Mouse (Mus musculus) spleen, postnatal 36 days (tissue): ENCODE measurements around the gene Trpm2.
"Not testable (repeated sequence)": the region's sequence is repeated elsewhere in the genome, so short reads cannot be mapped to it uniquely, and the experiment has no call there.

Experiments
- DNase-seq, 2 experiments: peaks; one replicate each; pipeline ENCODE4 v3.0.0; 2022; ENCODE audit warnings: low spot score in 2 of 2, mixed read lengths in 1 of 2

Trpm2 gene

DNA sequence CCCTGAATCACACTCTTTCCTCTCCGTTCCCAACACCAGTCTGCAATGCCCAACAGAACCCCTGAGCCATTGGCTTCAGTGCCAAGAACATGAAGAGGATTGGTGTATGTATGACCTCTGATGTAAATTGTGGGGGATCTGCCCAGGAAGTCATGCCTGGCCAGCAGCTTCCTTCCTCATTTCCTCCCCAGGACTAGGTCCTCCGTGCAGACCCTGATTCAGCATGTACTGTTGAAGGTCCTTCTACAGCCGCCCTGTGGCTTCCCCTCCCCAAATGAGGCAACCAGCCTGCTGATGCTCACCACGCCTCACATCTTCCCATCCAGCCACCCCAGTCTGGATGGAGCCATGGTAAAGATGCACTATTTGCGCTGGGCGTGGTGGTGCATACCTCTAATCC is at the start of gene Trpm2:
TSS of gene Trpm2 (minus strand) at position 83 of the 400 bp plus-strand sequence.
- peak; percentile 64 to 68 for DNase-seq

DNA sequence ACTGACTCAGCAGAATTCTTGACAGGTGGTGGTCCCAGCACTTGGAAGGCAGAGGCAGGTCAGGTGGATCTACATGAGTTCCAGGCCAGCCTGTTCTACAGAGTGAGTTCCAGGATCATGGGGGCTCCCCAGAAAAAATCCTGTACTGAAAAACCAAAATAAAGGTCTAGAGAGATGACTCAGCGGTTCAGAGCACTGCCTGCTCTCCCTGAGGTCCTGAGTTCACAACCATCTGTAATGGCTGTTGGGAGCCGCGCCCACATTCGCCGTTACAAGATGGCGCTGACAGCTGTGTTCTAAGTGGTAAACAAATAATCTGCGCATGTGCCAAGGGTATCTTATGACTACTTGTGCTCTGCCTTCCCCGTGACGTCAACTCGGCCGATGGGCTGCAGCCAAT is 49.6 kb upstream of the Trpm2 start:
- not testable (repeated sequence) for DNase-seq

DNA sequence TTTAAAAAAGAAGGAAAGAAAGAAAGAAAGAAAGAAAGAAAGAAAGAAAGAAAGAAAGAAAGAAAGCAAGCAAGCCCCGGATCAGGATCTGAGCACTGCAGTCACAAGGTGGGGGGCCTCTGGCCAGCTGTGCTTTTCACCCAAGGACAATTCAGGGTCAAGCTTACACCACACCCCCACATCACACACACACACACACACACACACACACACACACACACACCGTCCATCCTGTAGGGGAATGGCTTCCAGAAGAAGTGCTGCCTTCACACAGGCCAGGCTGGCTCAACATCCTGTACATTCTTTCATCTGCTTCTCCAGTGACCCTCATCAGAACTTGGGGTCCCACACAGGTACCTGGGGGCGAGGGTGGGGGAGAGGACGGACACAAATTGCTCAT is 48.9 kb upstream of the Trpm2 start:
- no peak for DNase-seq

DNA sequence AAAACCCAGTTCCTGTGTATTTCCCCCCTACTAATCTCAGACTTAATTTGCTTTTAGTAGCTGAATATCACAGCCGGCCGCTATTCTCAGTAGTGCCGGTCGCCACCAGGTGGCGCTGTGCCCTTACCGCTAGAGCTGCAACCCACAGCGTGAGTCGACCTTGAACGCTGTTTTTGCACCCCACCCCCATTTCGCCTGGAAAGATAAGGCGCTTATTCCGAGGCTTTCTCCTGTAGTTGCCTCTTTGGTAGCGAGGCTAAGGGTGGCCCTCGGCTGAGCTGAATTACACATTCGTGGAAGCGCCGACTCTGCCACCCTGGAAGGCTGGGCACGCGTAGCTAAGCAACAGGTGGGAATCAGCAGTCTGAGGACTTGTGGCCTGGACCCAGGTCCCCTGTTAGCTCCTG is 48.4 kb upstream of the Trpm2 start:
- peak; percentile 60 to 70 for DNase-seq

DNA sequence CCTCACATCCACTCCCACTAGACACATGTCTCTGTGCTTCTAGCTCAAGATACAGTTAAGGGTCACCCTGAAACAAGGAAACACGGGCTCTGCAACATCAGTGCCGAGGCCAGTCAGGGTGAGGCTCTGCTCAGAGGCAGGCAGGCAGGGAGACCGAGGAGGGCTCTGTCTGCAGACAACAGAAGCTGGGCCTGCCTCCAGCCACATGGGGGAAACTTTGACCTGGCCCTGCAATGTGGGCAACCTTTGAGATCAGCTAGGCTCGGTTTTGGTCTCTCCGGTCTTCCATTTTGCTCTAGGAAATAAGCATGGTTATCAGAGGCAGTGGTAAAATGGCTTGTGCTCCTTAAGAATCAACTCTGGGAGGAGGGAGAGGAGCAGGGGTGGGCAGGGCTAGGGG is 46.0 kb upstream of the Trpm2 start:
- no peak for DNase-seq

DNA sequence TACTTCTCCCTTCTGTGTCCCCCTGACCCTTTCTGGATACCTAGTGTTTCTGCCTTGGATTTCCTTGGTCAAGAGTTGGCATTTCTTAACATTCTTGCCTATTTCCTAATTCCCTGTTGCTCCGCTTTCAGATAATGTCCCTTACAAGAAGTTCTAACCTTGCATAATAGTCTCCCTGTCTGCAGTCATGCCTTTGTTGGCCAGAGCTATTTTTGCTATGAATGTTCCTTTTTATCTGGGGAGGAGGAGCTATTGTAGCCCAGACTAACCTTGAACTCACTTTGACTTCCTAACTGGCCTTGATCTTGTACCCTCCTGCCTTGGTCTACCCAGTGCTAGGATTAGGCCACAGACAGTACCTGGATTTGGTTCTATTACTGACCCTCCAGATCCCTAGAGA is 45.1 kb upstream of the Trpm2 start:
- DNase-seq, result no peak

DNA sequence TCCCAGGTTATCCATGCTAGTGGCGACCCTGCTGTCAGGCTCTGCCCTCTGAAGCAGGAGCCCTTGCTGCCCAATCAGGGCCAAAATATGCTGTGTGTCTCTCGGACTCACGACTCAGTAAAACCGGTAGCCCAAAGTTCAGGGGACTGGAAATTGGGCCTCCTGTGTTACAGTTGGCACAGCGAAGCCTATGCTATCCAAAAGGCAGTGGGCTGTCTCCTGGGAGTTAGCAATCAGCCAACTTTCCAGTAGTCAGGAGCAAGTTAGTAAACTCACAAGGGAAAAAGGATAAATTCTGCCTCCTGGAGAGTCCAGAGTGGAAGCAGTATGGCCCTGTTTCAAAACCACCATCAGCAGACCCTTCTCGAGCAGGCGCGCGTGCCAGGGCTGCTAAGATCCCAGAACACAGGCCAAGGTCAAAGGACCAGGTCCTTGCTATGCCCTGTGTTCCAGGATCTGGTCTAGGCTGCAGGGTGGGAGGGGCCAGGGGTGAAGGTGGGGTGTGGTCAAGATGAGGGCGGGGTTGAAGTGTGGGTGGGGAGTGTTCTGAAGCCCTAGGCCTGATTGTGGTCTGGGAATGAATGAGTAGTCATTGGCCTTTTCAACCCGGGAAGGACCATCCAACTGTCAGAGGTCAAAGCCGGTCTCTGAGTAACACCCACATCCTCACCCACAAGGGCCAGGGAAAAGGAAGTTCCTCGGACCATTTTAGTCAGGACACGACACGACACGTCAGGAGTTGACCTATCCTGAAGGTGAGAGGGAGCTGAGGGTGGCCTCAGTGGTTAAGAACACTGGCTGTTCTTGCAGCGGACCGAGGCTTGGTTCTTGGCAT is 42.5 kb upstream of the Trpm2 start:
- DNase-seq, result no peak

DNA sequence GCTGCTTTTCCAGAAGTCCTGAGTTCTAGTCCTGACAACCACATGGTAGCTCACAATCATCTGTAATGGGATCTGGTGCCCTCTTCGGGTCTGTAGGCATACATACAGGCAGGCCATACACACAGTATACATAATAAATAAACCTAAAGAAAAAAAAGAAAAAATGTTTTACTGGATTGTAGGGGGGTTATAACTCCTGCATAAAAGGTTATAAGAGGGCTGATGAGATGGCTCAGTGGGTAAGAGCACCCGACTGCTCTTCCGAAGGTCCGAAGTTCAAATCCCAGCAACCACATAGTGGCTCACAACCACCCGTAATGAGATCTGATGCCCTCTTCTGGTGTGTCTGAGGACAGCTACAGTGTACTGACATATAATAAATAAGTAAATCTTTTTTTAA is 40.8 kb upstream of the Trpm2 start:
- not testable (repeated sequence) for DNase-seq

DNA sequence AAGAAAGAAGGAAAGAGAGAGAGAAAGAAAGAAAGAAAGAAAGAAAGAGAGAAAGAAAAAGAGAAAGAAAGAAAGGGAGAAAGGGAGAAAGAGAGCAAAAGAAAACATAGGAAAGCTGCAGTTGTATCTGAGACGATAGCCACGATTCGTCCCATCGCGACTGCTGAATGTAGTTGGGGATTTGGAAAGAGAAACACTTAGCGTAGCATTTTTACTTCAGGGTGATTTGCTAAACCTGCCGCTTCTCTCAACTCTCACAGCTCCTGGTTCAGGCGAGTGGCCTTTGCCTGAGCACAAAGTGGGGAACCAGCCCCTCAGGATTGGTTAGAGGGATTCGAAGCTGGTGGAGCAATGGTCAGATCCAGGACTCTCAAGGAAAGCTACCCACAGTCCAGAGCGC is 40.0 kb upstream of the Trpm2 start:
- DNase-seq, result no peak

DNA sequence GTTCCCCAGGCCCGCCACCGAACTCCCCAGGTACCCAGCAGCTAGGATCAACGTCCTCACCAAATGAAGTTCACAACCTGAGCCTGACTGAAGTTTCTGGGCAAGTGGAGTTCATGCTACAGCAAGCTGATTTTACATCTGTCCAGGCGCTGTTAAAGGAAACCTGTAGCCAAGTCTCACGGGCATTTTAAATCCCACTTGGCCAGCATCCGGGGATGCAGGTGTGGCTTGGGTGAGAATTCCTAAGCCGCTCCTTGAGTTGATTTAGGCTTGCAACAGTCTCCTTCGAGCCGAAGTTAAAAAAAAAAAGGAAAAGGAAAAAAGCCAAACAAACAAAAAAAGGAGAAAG is 39.6 kb upstream of the Trpm2 start, which contains the start of gene Pfkl:
TSS of gene Pfkl (minus strand) at position 139 of the 349 bp plus-strand sequence.
- DNase-seq, result no peak

DNA sequence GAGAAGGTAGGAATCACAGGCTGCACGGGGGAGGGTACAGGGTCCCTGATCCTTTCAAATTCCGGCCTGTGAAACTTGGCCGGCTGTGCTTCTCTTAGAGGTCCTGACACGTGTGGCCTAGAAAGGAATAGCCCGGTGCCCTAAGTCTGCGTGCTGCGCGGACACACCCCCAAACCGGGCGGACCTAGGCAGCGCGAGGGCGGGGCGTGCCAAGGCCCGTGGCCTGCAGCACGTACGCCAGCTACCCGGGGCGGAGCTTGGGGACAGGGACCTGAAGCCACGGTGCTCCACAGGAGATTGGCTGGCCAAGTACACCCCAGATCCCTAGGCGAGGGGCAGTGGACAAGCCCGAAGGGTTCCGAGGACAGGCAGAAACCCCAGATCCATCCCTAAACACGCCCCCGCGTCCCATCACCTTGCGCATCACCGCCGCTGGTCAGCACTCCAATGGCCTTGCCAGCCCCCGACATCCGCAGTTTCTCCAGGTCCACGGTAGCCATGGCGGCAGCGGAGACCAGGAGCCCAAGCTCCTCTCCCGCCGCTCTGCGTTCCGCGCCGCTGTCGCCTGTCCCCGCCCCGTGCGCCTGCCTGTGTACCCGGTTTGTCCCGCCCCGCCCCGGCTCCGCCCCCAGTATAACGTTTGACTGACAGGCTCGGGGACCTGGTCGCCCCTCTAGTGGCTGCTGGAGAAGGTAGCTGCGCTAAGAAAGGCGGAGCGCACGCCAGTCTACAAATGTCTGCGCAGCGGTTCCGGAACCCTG is 39.0 kb upstream of the Trpm2 start:
- DNase-seq, result peak; percentile 96

DNA sequence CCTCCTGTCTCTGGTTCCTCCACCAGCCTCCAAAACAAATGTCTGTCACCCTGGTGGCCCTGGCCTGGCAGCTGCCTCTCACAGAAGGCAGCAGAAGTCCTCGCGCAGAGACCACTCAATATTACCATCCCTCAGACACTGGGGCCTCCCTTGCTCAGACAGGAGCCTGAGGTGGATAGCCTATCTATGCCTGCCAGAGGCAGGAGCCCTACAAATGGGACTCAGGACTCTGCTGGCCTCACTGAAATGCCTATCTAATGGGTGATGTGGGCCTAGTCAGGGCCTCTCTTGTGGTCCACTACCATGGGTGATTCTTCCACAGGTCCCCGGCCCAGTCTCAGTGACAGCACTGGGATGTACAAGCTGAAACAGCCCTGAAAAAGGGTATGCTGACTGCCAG is 37.8 kb upstream of the Trpm2 start:
- DNase-seq, result no peak

DNA sequence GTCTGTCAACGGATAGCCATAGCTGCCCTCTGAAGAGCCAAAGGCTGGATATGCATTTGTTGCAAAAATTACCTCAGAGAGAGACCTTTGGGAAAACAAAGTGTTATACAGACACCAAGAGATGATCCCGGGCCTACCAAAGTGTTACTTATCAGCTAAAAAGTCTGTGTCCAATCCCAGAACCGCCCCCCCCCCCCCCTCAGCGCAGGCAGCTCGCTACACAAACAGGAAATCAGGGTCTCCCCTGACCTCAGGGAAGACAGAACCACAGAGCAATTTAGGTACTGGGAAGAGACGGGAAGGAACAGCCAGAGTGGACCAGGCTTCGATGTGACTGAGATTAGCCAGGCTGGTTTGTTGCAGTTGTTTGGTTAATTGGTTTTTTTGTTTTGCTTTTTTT is 36.8 kb upstream of the Trpm2 start:
- DNase-seq, result no peak

DNA sequence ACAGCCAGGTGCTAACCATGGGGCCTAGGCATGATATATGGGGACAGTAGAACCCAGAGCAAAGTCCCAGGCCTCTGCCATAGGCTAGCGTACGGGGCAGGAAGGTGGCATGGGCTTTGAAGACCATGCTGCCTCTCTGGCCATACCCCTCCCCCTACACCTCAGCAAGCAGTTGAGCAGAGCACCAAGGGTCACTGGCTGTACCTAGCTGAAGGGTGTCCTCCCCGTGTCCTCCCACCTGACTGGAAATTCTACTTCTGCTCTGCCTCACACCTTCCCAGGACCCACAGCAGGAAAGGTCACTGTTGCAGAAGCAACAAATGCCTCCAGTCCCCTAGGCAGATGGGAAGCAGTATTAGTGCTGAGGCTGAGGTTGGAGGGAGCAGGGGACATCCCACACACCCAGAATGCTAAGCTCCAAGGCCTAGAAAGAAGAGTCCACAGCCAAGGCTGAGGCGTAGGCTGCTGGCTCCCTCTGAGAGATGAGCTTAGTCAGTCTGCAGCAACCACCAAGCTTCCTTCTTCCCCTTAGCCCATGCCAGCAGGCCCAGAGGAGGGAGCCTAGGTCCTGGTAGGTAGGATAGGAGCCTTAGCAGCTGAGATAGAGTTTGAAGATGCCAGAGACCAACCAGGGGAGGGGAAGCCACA is 35.6 kb upstream of the Trpm2 start:
- no peak for DNase-seq

DNA sequence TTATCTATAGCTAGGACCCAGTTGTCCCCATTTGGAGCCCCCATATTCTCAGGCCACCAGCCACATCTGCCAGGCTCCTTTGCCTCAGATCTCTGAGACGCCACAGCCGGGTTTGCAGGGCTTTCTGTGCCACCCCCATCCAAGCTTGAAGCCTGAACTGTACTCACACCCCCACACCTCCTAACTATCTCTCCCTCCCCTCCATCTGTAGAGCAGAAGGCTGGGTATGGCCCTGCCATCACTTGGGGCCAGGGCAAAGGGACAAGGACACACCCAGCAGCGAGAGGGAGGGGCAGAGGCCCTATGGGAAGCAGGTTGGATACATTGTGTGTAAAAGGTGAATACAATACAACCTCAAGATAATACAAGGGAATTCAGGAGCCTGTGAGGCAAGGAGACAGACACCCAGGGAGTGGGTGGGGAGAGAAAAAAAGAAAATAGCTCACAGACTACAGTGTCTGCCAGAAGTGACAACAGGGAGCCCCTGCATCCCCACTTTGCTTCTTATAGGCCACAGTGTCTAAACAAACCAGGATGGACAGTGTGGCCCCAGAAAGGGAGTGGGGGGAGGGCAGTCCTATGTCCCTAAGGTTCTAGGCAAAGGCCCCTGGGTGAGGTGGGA is 34.2 kb upstream of the Trpm2 start:
- DNase-seq, result no peak

DNA sequence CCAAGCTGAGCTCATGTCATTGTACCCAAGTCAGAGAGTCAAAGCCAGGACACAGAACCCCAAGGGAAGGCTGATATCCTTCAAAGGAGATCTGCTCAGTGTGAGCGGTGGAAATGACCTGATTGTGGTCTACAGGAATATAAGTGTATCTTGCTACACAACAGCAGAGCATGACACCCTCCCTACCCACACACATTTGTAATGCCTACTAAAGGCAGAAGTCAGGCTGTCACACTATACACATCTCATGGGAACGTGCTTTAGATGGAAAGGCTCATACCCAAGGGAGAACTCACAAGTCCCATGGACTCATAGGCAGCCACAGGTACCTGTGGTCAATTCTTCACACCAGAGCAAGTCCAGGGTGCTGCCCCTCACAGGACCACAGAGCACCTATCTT is 32.0 kb upstream of the Trpm2 start:
- no peak for DNase-seq

DNA sequence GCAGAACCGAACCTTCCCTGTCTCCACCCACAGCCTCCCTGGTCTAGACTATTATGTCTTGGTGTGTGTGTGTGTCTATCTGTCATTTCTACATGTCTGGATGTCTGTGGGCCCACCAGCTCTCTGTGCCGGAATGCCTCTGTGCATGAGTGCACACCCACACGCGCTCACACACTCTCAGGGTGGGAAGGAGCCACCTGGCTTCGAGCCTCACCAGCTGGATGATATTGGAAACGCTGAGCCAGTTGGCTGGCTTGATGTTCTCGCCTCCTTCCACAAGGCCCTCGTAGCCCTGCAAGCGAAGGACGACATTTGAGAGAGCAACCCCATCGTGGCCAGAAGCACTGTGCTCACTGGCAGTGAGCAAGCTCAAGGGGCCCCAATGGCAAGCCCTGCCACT is 31.4 kb upstream of the Trpm2 start:
- no peak for DNase-seq

DNA sequence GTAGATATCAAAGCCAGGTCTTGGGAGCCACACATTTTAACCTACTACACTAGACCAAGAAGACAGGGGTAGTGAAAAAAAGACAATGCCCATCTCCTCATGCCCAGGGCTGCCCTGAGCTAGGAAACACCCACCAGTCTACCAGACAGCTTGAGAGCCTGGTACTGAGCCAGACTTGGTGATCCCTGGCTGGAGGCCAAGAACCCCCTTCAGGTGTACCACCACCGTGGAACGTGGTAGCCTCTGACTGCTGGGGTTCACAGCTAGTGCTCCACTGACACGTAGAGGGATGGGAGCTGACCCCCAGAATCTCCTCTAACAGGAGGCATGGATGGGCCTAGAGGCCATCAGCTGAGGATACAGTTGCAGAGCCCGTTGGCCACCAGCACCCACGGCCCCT is 29.8 kb upstream of the Trpm2 start:
- no peak for DNase-seq

DNA sequence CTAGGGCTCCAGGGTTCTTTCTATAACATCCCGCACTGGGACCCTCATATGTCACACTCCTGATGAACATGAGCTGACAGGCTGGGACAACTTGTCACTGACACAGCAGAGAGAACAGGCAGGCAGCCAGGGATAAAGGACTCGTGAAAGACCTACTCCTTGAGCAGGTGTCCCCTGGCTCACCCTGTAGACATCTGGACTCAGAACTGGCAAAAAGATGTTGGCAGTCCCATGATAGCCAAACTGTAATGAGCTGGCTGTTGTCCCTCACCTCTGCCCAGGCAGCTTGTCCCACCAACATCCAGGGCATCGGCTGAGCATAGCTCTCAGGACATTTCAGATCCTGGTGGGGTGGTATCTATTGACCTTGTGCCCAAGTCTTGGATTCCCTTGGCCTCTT is 25.3 kb upstream of the Trpm2 start:
- DNase-seq, result no peak

DNA sequence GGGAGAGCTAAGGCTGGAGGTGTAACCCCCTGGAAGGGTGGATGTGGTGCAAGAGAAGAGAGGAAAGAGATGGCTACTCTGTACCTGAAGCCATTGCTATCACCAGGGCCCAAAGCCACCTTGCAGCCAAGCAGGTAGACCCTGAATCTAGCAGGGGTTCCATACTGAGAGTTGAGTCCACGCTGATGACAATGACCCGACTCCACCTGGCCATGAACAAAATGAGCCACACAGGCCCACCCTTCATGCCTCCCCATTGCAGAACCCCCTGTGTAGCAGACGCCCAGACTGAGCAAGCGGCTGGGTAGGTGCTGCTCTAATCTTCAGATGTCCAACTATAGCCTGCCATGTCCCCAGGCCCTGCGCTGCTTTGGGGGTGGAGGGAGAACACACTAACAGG is 15.4 kb upstream of the Trpm2 start:
- no peak for DNase-seq

DNA sequence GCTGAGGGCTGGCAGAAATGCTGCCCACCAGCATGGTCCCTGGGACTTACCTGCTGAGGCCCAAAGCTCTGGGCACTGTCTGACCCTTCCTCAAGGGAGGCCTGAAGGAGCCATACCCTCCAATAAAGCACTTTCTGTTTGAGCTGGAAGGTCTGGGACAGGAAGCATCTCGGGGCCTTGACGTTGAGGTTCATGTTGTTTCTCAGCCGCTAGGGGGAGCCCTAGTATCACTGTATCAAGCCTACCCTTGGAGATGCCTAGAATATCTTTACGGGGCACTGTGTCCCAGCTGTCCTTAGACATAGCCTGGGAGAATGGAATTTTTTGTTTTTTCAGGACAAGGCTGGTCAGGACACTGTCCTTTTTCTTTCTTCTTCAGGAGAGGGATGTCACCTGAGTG is 14.3 kb upstream of the Trpm2 start:
- DNase-seq, result peak; percentile 64 to 68
